Mouse (Mus musculus) forebrain, postnatal 0 days (tissue): Measurements from ENCODE around the gene Tmem207. TPM values are rescaled to one million over a fixed set of nuclear protein-coding genes. Genes with fewer than 3 reads are reported as not detected.

Experiments used
- ATAC-seq: fragments of 200-750 bp; cut with Nextera tagmentation; 2 replicates; pipeline ENCODE4 v1.8.0; 2017; ENCODE audit warnings: mild to moderate bottlenecking, moderate library complexity
- DNase-seq: peaks from one replicate; pipeline ENCODE4 v3.0.0-alpha.2; 2015
- H3K27ac ChIP-seq: fragments of 300-500 bp; sonication (generic); 2 replicates; pipeline ENCODE4 v1.5.1; 2014; ENCODE audit warnings: low read depth, mild to moderate bottlenecking, antibody characterized with exemption, low read length, moderate library complexity, mixed read lengths
- H3K27me3 ChIP-seq: fragments of 300-500 bp; sonication (generic); 2 replicates; pipeline ENCODE4 v1.6.1; 2014; ENCODE audit warnings: mild to moderate bottlenecking, low read length, mixed read lengths; ENCODE audit not compliant: insufficient read depth
- H3K36me3 ChIP-seq: fragments of 300-500 bp; sonication (generic); 2 replicates; pipeline ENCODE4 v1.6.1; 2014; ENCODE audit warnings: mild to moderate bottlenecking, moderate library complexity; ENCODE audit not compliant: insufficient read depth
- H3K4me1 ChIP-seq: fragments of 300-500 bp; sonication (generic); 2 replicates; pipeline ENCODE4 v1.6.1; 2014; ENCODE audit warnings: antibody characterized with exemption; ENCODE audit not compliant: insufficient read depth
- H3K4me2 ChIP-seq: fragments of 300-500 bp; sonication (generic); 2 replicates; pipeline ENCODE4 v1.6.1; 2014; ENCODE audit warnings: low read depth, mild to moderate bottlenecking, moderate library complexity
- H3K4me3 ChIP-seq: fragments of 300-500 bp; sonication (generic); 2 replicates; pipeline ENCODE4 v1.5.1; 2014; ENCODE audit warnings: low read depth, low read length, mixed read lengths
- H3K9ac ChIP-seq: fragments of 300-500 bp; sonication (generic); 2 replicates; pipeline ENCODE4 v1.6.1; 2014; ENCODE audit warnings: mild to moderate bottlenecking
- H3K9me3 ChIP-seq: fragments of 300-500 bp; sonication (generic); 2 replicates; pipeline ENCODE4 v1.6.1; 2016; ENCODE audit warnings: low read length
- CTCF ChIP-seq: sonication (generic); IDR thresholded peaks from 2 replicates; pipeline ENCODE4 v1.5.1; 2016; ENCODE audit warnings: antibody characterized with exemption, control low read depth, low read depth
- WGBS: fragments of 180-500 bp; shearing (Covaris S2); extraction: QIAGEN DNeasy Blood & Tissue Kit; methylation state at CpG from one replicate; pipeline ENCODE4 v1.1.7; 2014; 5-methylcytosine and 5-hydroxymethylcytosine counted together
- polyA plus RNA-seq: library from polyadenylated mRNA; unstranded; fragments of >200 nt; fragmentation: Nextera tagmentation; extraction: Ambion mirVana; gene quantifications from 2 replicates; pipeline ENCODE4 v1.2.1, GENCODE M21; 2015
- total RNA-seq: library from RNA; depleted of rRNA; stranded (reverse); fragments of >200 nt; gene quantifications from 2 replicates; pipeline ENCODE4 v1.2.3, GENCODE M21; 2014; rRNA removed

The Tmem207 gene
- not detected in 2 replicates for total RNA-seq
- polyA plus RNA-seq = not detected in 2 replicates

DNA sequence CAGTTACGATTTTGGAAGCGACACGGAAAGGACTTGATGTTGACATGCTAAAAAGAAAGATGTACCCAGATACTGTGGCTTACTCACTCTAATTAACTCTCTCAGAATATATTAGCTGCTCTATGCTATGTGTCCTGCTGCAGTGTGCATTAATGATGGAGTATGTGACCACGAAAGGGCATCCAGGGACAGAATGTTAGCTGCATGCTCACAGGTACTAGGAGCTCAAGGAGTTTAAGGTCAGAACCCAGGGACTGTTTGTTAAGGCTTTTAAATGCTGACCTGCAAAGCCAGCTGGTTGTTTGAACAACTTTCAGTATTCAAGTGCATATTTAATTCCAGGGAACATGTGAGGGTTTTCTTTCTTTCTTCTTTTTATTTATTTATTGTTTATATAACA lies at the start of gene Tmem207:
Tmem207 (minus strand) TSS at position 101 of the 400 bp plus-strand sequence.
- H3K9ac ChIP-seq = no peak within 1 kb of the TSS
- no peak within 1 kb of the TSS for H3K4me3 ChIP-seq
- no peaks in the 10 kb centered on the region for H3K27me3 ChIP-seq
- ATAC-seq (no peak), DNase-seq (no peak)
- no peaks in the 10 kb centered on the region for H3K9me3 ChIP-seq
- no peak within 1 kb of the TSS for H3K4me2 ChIP-seq
- no peak for TF ChIP-seq CTCF
- H3K4me1 ChIP-seq = no peaks in the 10 kb centered on the region; the same call in 1 of the 2 replicates
- no peaks in the 10 kb centered on the region for H3K36me3 ChIP-seq
- 74% methylated on average over 4 of the region's 4 CpGs for WGBS
- no peak within 1 kb of the TSS for H3K27ac ChIP-seq

DNA sequence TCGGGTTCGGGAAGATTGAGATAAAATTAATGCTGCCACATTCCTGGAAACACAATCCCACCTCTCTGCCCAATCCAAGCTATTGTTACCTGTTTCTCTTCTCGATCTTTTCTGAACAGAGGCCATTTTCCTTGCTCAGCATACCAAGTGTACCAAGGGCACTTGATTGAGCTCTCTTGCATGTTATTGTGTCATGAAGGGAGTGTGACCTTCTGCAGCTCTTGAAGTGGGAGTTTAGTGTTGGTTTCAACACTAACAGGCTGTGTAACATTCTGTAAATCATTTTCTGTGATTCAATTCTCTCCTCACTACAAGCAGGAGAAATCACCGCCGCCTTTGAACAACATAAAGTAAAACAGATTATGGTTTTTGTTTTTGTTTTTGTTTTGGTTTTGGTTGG lies 47.6 kb upstream of the Tmem207 start:
- Histone ChIP-seq H3K4me3 (no peak overlapping the region), H3K4me2 (no peak overlapping the region), H3K9me3 (no peaks in the 10 kb centered on the region), H3K9ac (no peak overlapping the region), H3K36me3 (no peaks in the 10 kb centered on the region), H3K4me1 (no peaks in the 10 kb centered on the region), H3K27ac (no peak overlapping the region), H3K27me3 (no peaks in the 10 kb centered on the region)
- WGBS = 95% methylated on average over 5 of the region's 5 CpGs
- DNase-seq = no peak
- no peak for TF ChIP-seq CTCF
- ATAC-seq = no peak

DNA sequence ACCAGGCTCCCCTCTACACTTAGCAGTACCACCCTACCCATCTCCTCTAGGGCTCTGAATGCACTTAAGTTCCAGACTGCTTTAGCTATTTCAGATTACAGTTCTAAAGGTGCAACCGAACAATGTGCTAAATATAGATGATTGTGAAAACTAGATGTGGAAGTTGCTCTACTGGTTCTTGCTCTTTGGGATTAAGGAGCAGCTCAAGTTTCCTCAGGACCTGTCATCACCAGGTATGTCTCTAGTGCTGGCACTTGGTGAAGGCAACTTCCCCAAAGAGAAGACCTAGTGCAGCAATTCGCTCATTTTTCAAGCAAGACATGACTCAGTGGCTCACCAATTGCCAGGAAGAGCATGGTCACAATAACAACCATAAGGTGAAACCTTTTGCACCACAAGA lies 45.3 kb upstream of the Tmem207 start:
- ATAC-seq = no peak
- WGBS = 88% methylated on average over 2 of the region's 2 CpGs

DNA sequence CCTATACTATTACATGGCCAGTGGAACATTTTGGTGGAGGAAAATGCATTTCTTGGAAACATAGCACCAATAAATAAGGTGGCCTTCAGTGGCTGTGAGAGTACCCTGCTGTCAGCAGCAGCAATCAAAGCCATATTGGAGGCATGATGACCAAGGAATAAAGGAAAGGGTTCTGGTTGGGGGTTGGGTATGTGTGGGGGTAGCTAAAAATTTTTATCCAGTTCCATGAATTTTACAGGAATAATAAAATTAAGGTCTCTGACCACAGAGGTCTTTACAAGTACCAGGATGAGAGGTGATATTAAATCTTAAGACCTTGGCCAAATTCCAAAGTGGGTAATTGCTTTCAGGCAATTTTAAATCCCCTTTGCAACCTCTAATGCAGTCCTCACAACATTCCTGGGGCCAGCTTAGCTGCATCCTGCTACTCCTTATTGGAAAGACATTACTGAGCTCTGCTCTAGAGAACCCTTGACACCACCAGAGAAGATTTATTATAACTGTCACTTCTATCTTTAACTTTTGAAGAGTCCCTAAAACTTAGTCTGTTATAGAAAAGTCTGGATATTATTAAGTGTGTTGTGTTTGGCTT lies 42.9 kb upstream of the Tmem207 start:
- Histone ChIP-seq H3K4me1 (no peaks in the 10 kb centered on the region), H3K4me3 (no peak overlapping the region), H3K27me3 (no peaks in the 10 kb centered on the region), H3K27ac (no peak overlapping the region), H3K9ac (no peak overlapping the region), H3K4me2 (no peak overlapping the region), H3K9me3 (no peaks in the 10 kb centered on the region), H3K36me3 (no peaks in the 10 kb centered on the region)
- ATAC-seq = no peak
- no peak for TF ChIP-seq CTCF
- DNase-seq = no peak

More for the DNA sequence above, 45.3 kb upstream of the Tmem207 start:
- H3K4me3 ChIP-seq = no peak overlapping the region
- no peaks in the 10 kb centered on the region for H3K9me3 ChIP-seq
- DNase-seq = no peak
- no peaks in the 10 kb centered on the region for H3K4me1 ChIP-seq
- no peak overlapping the region for H3K4me2 ChIP-seq
- no peaks in the 10 kb centered on the region for H3K27me3 ChIP-seq
- H3K36me3 ChIP-seq = no peaks in the 10 kb centered on the region
- TF ChIP-seq CTCF = no peak
- no peak overlapping the region for H3K27ac ChIP-seq
- no peak overlapping the region for H3K9ac ChIP-seq

DNA sequence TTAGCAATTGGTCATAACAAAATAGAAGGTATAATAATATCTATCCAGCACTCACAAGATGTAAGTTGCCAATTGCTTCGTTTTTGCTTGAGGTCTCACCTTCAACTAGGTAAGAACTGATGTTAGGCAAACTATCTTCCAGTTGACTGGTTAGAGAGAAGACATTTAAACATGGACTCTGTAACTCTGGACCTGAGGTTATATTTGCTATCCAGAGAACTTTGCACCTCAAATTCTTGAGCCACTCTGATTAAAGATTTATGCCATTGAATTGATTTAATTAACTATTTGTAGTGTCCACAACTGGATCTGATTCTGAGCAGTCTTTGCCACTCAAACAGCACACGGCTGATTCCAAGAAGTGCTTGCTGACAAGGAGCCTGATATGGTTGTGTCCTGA lies 36.2 kb upstream of the Tmem207 start:
- Histone ChIP-seq H3K36me3 (no peaks in the 10 kb centered on the region), H3K27ac (no peak overlapping the region), H3K4me1 (no peaks in the 10 kb centered on the region), H3K27me3 (no peaks in the 10 kb centered on the region), H3K4me3 (no peak overlapping the region), H3K9me3 (no peaks in the 10 kb centered on the region), H3K9ac (no peak overlapping the region), H3K4me2 (no peak overlapping the region)
- DNase-seq = no peak
- ATAC-seq = no peak
- WGBS = 84% methylated on average over 2 of the region's 2 CpGs
- TF ChIP-seq CTCF = no peak

DNA sequence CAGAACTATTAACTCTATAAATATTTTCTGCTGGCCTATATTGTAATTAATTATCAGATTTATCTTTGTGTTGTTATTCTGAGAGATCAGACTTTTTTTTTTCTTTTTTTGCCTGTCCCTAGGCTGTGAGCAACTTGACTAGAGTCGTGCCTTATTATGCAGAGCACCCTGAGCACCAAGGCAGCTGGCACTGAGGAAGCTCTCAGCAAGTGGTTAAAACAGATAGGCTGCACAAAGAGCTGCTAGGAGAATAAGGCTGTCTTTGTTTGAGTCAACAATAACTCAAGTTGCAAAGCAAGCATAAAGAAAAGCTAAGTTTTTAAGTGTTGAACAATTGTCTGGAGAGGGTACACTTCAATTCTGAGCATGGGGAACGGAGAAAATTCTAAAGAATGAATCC lies 35.2 kb upstream of the Tmem207 start:
- Histone ChIP-seq H3K27me3 (no peaks in the 10 kb centered on the region), H3K9ac (no peak overlapping the region), H3K4me1 (no peaks in the 10 kb centered on the region), H3K4me2 (no peak overlapping the region), H3K27ac (no peak overlapping the region), H3K36me3 (no peaks in the 10 kb centered on the region), H3K4me3 (no peak overlapping the region), H3K9me3 (no peaks in the 10 kb centered on the region)
- no peak for TF ChIP-seq CTCF
- no peak for ATAC-seq
- DNase-seq = no peak
- WGBS = 15% methylated on average over 2 of the region's 2 CpGs

DNA sequence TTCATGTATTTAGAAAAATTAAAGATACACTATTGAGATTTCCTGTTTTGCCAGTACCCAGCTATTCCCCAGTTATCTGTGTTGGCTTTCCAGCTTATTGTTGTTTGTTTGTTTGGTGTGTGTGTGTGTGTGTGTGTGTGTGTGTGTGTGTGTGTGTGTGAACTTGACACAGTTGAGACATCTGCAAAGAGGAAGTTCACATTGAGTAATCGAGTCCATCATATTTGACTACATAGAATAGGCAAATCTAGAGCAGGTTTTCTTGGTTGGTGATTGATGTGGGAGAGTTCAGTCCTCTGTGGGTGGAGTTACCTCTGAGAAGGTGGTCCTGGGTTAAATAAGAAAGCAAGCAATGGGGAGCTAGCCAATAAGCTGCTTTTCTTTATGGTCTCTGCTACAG lies 32.2 kb upstream of the Tmem207 start:
- Histone ChIP-seq H3K27me3 (no peaks in the 10 kb centered on the region), H3K27ac (no peak overlapping the region), H3K4me1 (no peaks in the 10 kb centered on the region), H3K36me3 (no peaks in the 10 kb centered on the region), H3K9me3 (no peaks in the 10 kb centered on the region), H3K4me3 (no peak overlapping the region), H3K9ac (no peak overlapping the region), H3K4me2 (no peak overlapping the region)
- WGBS = 96% methylated on average over 1 of the region's 1 CpGs
- no peak for TF ChIP-seq CTCF
- ATAC-seq (no peak), DNase-seq (no peak)
